Mouse (Mus musculus) embryonic facial prominence, embryonic 13.5 days (tissue): Measurements from ENCODE around the gene Olfr1234. TPM values are rescaled to one million over a fixed set of nuclear protein-coding genes. Genes with fewer than 3 reads are reported as not detected.

ENCODE experiments used
- ATAC-seq: fragments of 200-750 bp; cut with Nextera tagmentation; 2 replicates; pipeline ENCODE4 v1.8.0; 2017; ENCODE audit warnings: low read depth; ENCODE audit not compliant: insufficient number of reproducible peaks, insufficient read depth, low FRiP score, low TSS enrichment
- H3K27ac ChIP-seq: fragments of 300-500 bp; sonication (generic); 2 replicates; pipeline ENCODE4 v1.5.1; 2015; ENCODE audit warnings: moderate library complexity, mild to moderate bottlenecking, inconsistent platforms
- H3K27me3 ChIP-seq: fragments of 300-500 bp; sonication (generic); 2 replicates; pipeline ENCODE4 v1.6.1; 2015; ENCODE audit warnings: mild to moderate bottlenecking, inconsistent platforms
- H3K36me3 ChIP-seq: fragments of 300-500 bp; sonication (generic); 2 replicates; pipeline ENCODE4 v1.6.1; 2015; ENCODE audit warnings: mild to moderate bottlenecking, inconsistent platforms
- H3K4me1 ChIP-seq: fragments of 300-500 bp; sonication (generic); 2 replicates; pipeline ENCODE4 v1.6.1; 2015; ENCODE audit warnings: inconsistent platforms
- H3K4me2 ChIP-seq: fragments of 300-500 bp; sonication (generic); 2 replicates; pipeline ENCODE4 v1.6.1; 2015; ENCODE audit warnings: moderate library complexity, mild to moderate bottlenecking, inconsistent platforms
- H3K4me3 ChIP-seq: fragments of 300-500 bp; sonication (generic); 2 replicates; pipeline ENCODE4 v1.5.1; 2015; ENCODE audit warnings: mild to moderate bottlenecking, inconsistent platforms
- H3K9ac ChIP-seq: fragments of 300-500 bp; sonication (generic); 2 replicates; pipeline ENCODE4 v1.6.1; 2015; ENCODE audit warnings: mild to moderate bottlenecking, inconsistent platforms
- H3K9me3 ChIP-seq: fragments of 300-500 bp; sonication (generic); 2 replicates; pipeline ENCODE4 v1.6.1; 2016; ENCODE audit warnings: inconsistent platforms
- WGBS: fragments of 180-500 bp; shearing (Covaris S2); methylation state at CpG from one replicate; pipeline ENCODE4 v1.1.7; 2015; ENCODE audit warnings: mixed read lengths; 5-methylcytosine and 5-hydroxymethylcytosine counted together
- polyA plus RNA-seq: library from polyadenylated mRNA; unstranded; fragments of >200 nt; fragmentation: Nextera tagmentation; extraction: Ambion mirVana; gene quantifications from 2 replicates; pipeline ENCODE4 v1.2.1, GENCODE M21; 2015

Olfr1234 gene
- polyA plus RNA-seq, result not detected in 2 replicates

DNA sequence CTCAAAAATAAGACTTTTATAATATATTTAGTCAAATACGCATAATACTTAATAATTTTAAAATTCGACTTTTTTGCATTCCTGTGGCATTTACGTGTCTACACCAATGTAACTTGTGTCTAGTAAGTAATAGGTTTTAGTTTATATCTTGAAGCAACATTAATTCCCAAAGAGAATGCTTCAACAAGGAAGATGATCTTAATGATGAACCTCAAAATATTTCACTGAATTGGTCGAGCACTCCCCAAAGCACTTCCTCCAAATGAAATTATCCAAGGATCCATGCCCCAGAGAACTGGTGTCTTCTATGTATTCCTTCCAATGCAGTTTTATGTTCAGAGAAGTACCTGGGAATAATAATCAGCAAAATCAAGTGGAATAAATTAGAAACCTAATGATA lies at the start of gene Olfr1234:
Gene Olfr1234, minus strand, starts transcription at position 101 of the 400 bp plus-strand sequence.
- no peaks in the 10 kb centered on the region for H3K9me3 ChIP-seq
- no peak within 1 kb of the TSS for H3K4me3 ChIP-seq
- H3K4me2 ChIP-seq, result no peak within 1 kb of the TSS
- H3K27ac ChIP-seq, result no peak within 1 kb of the TSS
- H3K36me3 ChIP-seq, result no peaks in the 10 kb centered on the region
- H3K27me3 ChIP-seq, result no peaks in the 10 kb centered on the region
- no peaks in the 10 kb centered on the region for H3K4me1 ChIP-seq
- no peak within 1 kb of the TSS for H3K9ac ChIP-seq
- no peak for ATAC-seq
- 89% methylated on average over 4 of the region's 4 CpGs for WGBS

DNA sequence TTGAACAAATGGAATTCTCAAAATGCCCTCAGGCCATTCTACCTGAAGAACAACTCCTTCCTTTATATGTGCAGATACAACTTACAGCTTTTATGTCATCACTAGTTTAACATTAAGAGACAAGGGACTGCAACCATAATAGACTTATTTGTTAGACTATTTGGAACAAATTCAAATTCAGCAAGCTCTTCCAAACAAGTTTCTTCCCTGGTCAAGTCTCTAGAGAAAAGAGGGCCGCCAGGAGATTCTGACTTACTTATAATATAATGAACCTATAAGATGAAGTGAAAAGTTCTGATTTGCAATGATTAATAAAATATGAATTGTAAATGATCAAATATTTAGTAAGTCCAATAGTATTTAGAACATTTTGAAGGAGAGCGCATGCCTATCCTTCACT lies 44.9 kb upstream of the Olfr1234 start, which contains the start of gene Olfr1238:
Gene Olfr1238, minus strand, starts transcription at position 101 of the 400 bp plus-strand sequence.
- H3K4me2 ChIP-seq, result no peak within 1 kb of the TSS
- ATAC-seq, result no peak
- no peak within 1 kb of the TSS for H3K9ac ChIP-seq
- no peak within 1 kb of the TSS for H3K4me3 ChIP-seq
- H3K36me3 ChIP-seq, result no peaks in the 10 kb centered on the region
- H3K27ac ChIP-seq, result no peak within 1 kb of the TSS
- no peaks in the 10 kb centered on the region for H3K27me3 ChIP-seq
- no peaks in the 10 kb centered on the region for H3K9me3 ChIP-seq
- WGBS, result 91% methylated on average over 2 of the region's 2 CpGs
- H3K4me1 ChIP-seq, result no peaks in the 10 kb centered on the region

DNA sequence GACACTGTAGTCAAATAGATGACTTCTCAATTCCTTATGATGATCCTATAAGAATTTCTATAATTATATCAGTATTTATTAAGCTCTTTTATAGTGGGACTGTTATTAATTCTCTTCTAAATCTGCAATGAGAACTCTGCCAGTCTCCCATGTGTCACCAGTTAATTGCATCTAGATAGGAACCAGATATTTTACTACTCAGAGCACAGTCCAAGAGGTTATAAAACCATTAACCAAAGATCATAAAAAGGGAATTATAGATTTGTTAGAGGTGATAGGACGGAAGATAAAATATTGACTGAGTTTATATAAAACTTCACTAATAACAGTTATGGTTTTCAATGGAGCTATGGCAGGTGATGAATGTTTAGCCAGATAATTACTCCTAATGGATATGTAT lies 36.2 kb upstream of the Olfr1234 start:
- Histone ChIP-seq H3K9ac (no peak overlapping the region), H3K27me3 (no peaks in the 10 kb centered on the region), H3K4me1 (no peaks in the 10 kb centered on the region), H3K9me3 (no peaks in the 10 kb centered on the region), H3K27ac (no peak overlapping the region), H3K4me2 (no peak overlapping the region), H3K4me3 (no peak overlapping the region), H3K36me3 (no peaks in the 10 kb centered on the region)
- ATAC-seq, result no peak
- WGBS, result 84% methylated on average over 1 of the region's 1 CpGs

DNA sequence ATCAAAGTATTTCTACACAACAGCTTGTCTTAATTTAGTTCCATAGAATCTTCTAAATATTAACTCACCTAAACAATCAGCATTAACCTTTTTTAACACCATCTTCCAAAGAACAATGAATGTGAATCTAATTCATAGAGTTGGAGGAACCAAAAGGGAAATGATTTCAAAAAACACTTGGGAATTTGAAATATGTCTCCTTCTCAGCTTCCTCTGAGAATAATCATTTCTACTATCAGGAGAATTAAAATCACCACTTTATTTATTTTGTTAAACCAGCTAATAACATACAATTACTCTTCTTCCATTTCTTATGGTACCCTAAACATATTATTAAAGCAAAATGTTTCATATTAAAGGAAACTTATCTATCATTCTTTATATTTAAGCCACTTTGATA lies 22.4 kb downstream of the Olfr1234 start, which contains the start of gene Olfr1233:
Gene Olfr1233, minus strand, starts transcription at position 101 of the 400 bp plus-strand sequence.
- no peak within 1 kb of the TSS for H3K4me2 ChIP-seq

DNA sequence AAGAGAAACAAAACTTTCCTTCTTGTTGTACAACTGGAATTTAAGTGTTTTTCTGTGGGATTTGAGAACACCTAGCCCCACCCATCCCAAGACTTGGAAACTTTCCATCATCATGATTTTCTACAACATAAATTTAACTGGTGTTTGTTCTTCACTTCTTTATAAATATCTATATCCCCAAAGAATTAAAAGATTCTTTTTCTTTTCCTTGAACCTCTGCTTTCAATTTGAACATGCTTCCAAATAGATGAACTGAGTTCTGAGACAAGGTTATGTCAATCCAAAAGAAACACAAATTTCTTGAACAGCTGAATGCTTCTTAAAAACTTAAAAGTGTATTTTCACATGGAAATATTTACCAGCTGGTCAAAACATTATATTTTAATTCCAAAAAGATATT lies 35.1 kb downstream of the Olfr1234 start, which contains the start of gene Olfr1232:
Gene Olfr1232, minus strand, starts transcription at position 101 of the 400 bp plus-strand sequence.
- Histone ChIP-seq H3K4me3 (no peak within 1 kb of the TSS), H3K36me3 (no peaks in the 10 kb centered on the region), H3K9me3 (no peaks in the 10 kb centered on the region), H3K9ac (no peak within 1 kb of the TSS), H3K4me2 (no peak within 1 kb of the TSS), H3K27me3 (no peaks in the 10 kb centered on the region), H3K27ac (no peak within 1 kb of the TSS), H3K4me1 (no peaks in the 10 kb centered on the region)
- no peak for ATAC-seq

More for the DNA sequence above, 22.4 kb downstream of the Olfr1234 start, which contains the start of gene Olfr1233:
- Histone ChIP-seq H3K9me3 (no peaks in the 10 kb centered on the region), H3K4me1 (no peaks in the 10 kb centered on the region), H3K27me3 (no peaks in the 10 kb centered on the region), H3K36me3 (no peaks in the 10 kb centered on the region), H3K4me3 (no peak within 1 kb of the TSS), H3K9ac (no peak within 1 kb of the TSS), H3K27ac (no peak within 1 kb of the TSS)
- ATAC-seq, result no peak

Other genes with a start within 250 kb of the Olfr1234 start
- not detected in 2 replicates for gene Olfr1221, start 247.6 kb downstream of the Olfr1234 start, polyA plus RNA-seq
- gene Olfr1222, start 231.8 kb downstream of the Olfr1234 start, polyA plus RNA-seq, result not detected in 2 replicates
- gene Olfr1223, start 213.3 kb downstream of the Olfr1234 start, polyA plus RNA-seq, result not detected in 2 replicates
- gene Olfr1224-ps1, start 200.8 kb downstream of the Olfr1234 start, polyA plus RNA-seq, result not detected in 2 replicates
- not detected in 2 replicates for gene Olfr1225, start 190.2 kb downstream of the Olfr1234 start, polyA plus RNA-seq
- not detected in 2 replicates for gene Olfr1226, start 164.8 kb downstream of the Olfr1234 start, polyA plus RNA-seq
- not detected in 2 replicates for gene Olfr1228, start 110.8 kb downstream of the Olfr1234 start, polyA plus RNA-seq
- gene Olfr1229, start 76.9 kb downstream of the Olfr1234 start, polyA plus RNA-seq, result not detected in 2 replicates
- not detected in 2 replicates for gene Olfr1230, start 67.6 kb downstream of the Olfr1234 start, polyA plus RNA-seq
- not detected in 2 replicates for gene Olfr1231, start 57.8 kb downstream of the Olfr1234 start, polyA plus RNA-seq
- not detected in 2 replicates for gene Olfr1232, start 35.2 kb downstream of the Olfr1234 start, polyA plus RNA-seq
- not detected in 2 replicates for gene Olfr1233, start 22.5 kb downstream of the Olfr1234 start, polyA plus RNA-seq
- not detected in 2 replicates for gene Olfr1238, start 44.8 kb upstream of the Olfr1234 start, polyA plus RNA-seq
- gene Olfr1239, start 55.5 kb upstream of the Olfr1234 start, polyA plus RNA-seq, result not detected in 2 replicates
- gene Olfr1240, start 78.1 kb upstream of the Olfr1234 start, polyA plus RNA-seq, result not detected in 2 replicates
- gene Olfr1241, start 122.3 kb upstream of the Olfr1234 start, polyA plus RNA-seq, result not detected in 2 replicates
- gene Olfr1242, start 133.5 kb upstream of the Olfr1234 start, polyA plus RNA-seq, result not detected in 2 replicates
- gene Olfr1243, start 166.6 kb upstream of the Olfr1234 start, polyA plus RNA-seq, result not detected in 2 replicates
- not detected in 2 replicates for gene Olfr1245, start 213.6 kb upstream of the Olfr1234 start, polyA plus RNA-seq
- not detected in 2 replicates for gene Olfr1246, start 228.3 kb upstream of the Olfr1234 start, polyA plus RNA-seq
- not detected in 2 replicates for gene Olfr1247, start 249.3 kb upstream of the Olfr1234 start, polyA plus RNA-seq